Mouse (Mus musculus): Measurements from ENCODE around the gene Ntng1. TPM values are rescaled to one million over a fixed set of nuclear protein-coding genes. Genes with fewer than 3 reads are reported as not detected.

Ntng1 gene
- 10 to 100 TPM; 27.7 to 35.7 TPM for total RNA-seq (2021)
- long read RNA-seq, partial matches to known transcripts, result 0 of 4 reads
- long read RNA-seq, other reads (novel, unspliced or antisense), result 1 of 4 reads

GRCm38 (mm10) chr3:110143206-110144061 is at the start of gene Ntng1:
Gene Ntng1, minus strand, starts transcription at chr3:110144011.
- peak; percentile 24 to 36 for DNase-seq (ENCODE audit: low spot score in 2 of 2)

- DNase-seq (ENCODE audit: low spot score in 2 of 2), result no peak
Observed at GRCm38 (mm10) chr3:110187401-110187948, 43.7 kb upstream of the Ntng1 start.

- no peak for DNase-seq (ENCODE audit: low spot score in 2 of 2)
Observed at GRCm38 (mm10) chr3:110149089-110149488, 5.3 kb upstream of the Ntng1 start.

- DNase-seq (ENCODE audit: low spot score in 2 of 2), result no peak
Observed at GRCm38 (mm10) chr3:110144301-110145055, 667 bp upstream of the Ntng1 start.

- DNase-seq (ENCODE audit: low spot score in 2 of 2), result peak; percentile 32 to 46
Observed at GRCm38 (mm10) chr3:110142314-110143205, 1.3 kb downstream of the Ntng1 start.

GRCm38 (mm10) chr3:110141351-110142302 is 2.2 kb downstream of the Ntng1 start:
- DNase-seq (ENCODE audit: low spot score in 2 of 2), result peak; percentile 67 to 74

GRCm38 (mm10) chr3:110136115-110136514 is 7.7 kb downstream of the Ntng1 start:
- DNase-seq (ENCODE audit: low spot score in 2 of 2), result no peak

GRCm38 (mm10) chr3:110133150-110133549 is 10.7 kb downstream of the Ntng1 start:
- no peak for DNase-seq (ENCODE audit: low spot score in 2 of 2)

GRCm38 (mm10) chr3:110132289-110132688 is 11.5 kb downstream of the Ntng1 start:
- no peak for DNase-seq (ENCODE audit: low spot score in 2 of 2)

- DNase-seq (ENCODE audit: low spot score in 2 of 2), result no peak
Observed at GRCm38 (mm10) chr3:110131043-110131891, 12.5 kb downstream of the Ntng1 start.

- no peak for DNase-seq (ENCODE audit: low spot score in 2 of 2)
Observed at GRCm38 (mm10) chr3:110129607-110130006, 14.2 kb downstream of the Ntng1 start.

- DNase-seq (ENCODE audit: low spot score in 2 of 2), result peak in 1 of 2 experiments; percentile 17
Observed at GRCm38 (mm10) chr3:110105982-110106381, 37.8 kb downstream of the Ntng1 start.

- no peak for DNase-seq (ENCODE audit: low spot score in 2 of 2)
Observed at GRCm38 (mm10) chr3:110094407-110094806, 49.4 kb downstream of the Ntng1 start.

- DNase-seq (ENCODE audit: low spot score in 2 of 2), result no peak
Observed at GRCm38 (mm10) chr3:110094003-110094402, 49.8 kb downstream of the Ntng1 start.

- no peak for DNase-seq (ENCODE audit: low spot score in 2 of 2)
Observed at GRCm38 (mm10) chr3:110092521-110092920, 51.3 kb downstream of the Ntng1 start.

GRCm38 (mm10) chr3:110087189-110087588 is 56.6 kb downstream of the Ntng1 start:
- DNase-seq (ENCODE audit: low spot score in 2 of 2), result no peak

- no peak for DNase-seq (ENCODE audit: low spot score in 2 of 2)
Observed at GRCm38 (mm10) chr3:110085336-110085735, 58.5 kb downstream of the Ntng1 start.

- DNase-seq (ENCODE audit: low spot score in 2 of 2), result no peak
Observed at GRCm38 (mm10) chr3:110064709-110065256, 79.0 kb downstream of the Ntng1 start.
